Mouse (Mus musculus) limb, embryonic 13.5 days (tissue): ENCODE results near the gene Ccdc182. TPM values are rescaled to one million over a fixed set of nuclear protein-coding genes. Genes with fewer than 3 reads are reported as not detected.

Source experiments
- ATAC-seq: fragments of 200-750 bp; cut with Nextera tagmentation; 2 replicates; pipeline ENCODE4 v1.8.0; 2017; ENCODE audit warnings: low read depth, moderate number of reproducible peaks, moderate TSS enrichment; ENCODE audit not compliant: low FRiP score
- H3K27ac ChIP-seq: fragments of 300-500 bp; sonication (generic); 2 replicates; pipeline ENCODE4 v1.5.1; 2015; ENCODE audit warnings: inconsistent platforms, mild to moderate bottlenecking, moderate library complexity
- H3K27me3 ChIP-seq: fragments of 300-500 bp; sonication (generic); 2 replicates; pipeline ENCODE4 v1.6.1; 2015; ENCODE audit warnings: mild to moderate bottlenecking, inconsistent platforms
- H3K36me3 ChIP-seq: fragments of 300-500 bp; sonication (generic); 2 replicates; pipeline ENCODE4 v1.6.1; 2015; ENCODE audit warnings: inconsistent platforms, mild to moderate bottlenecking, moderate library complexity
- H3K4me1 ChIP-seq: fragments of 300-500 bp; sonication (generic); 2 replicates; pipeline ENCODE4 v1.6.1; 2015; ENCODE audit warnings: inconsistent platforms
- H3K4me2 ChIP-seq: fragments of 300-500 bp; sonication (generic); replicated peaks from 2 replicates; pipeline ENCODE4 v1.6.1; 2015; ENCODE audit warnings: inconsistent platforms, mild to moderate bottlenecking, moderate library complexity
- H3K4me3 ChIP-seq: fragments of 300-500 bp; sonication (generic); 2 replicates; pipeline ENCODE4 v1.5.1; 2015; ENCODE audit warnings: moderate library complexity, mild to moderate bottlenecking, inconsistent platforms
- H3K9ac ChIP-seq: fragments of 300-500 bp; sonication (generic); 2 replicates; pipeline ENCODE4 v1.6.1; 2015; ENCODE audit warnings: mild to moderate bottlenecking, inconsistent platforms
- H3K9me3 ChIP-seq: fragments of 300-500 bp; sonication (generic); 2 replicates; pipeline ENCODE4 v1.6.1; 2016; ENCODE audit warnings: inconsistent platforms
- WGBS: fragments of 180-500 bp; shearing (Covaris S2); methylation state at CpG from one replicate; pipeline ENCODE4 v1.1.7; 2015; 5-methylcytosine and 5-hydroxymethylcytosine counted together
- polyA plus RNA-seq: library from polyadenylated mRNA; unstranded; fragments of >200 nt; fragmentation: Nextera tagmentation; extraction: Ambion mirVana; gene quantifications from 2 replicates; pipeline ENCODE4 v1.2.1, GENCODE M21; 2015

The Ccdc182 gene
- polyA plus RNA-seq, 1 experiment from 2014 or later, result 0.11 TPM

DNA sequence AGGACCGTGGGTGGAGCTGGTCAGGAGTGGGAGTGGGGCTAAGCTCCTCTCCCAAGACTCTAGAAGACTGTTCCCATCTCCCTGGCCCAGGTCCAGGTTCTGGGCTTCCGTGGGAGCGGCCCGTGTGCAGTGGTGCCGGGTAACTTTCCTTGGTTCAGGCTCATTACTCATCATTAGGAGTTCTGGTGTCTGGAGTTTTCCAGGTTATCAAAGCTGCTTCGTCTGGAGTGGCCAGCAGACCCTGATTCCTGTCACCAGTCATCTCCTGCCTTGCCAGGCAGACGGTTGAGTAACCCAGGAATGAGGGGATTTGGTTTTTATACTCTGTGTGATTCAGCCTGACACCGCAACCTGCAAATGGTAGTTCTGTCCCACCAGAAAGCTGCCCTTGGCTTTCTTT is 7.8 kb upstream of the Ccdc182 start:
- H3K4me1 ChIP-seq, result peaks cover 10% of the 10 kb centered on the region
- no peaks in the 10 kb centered on the region for H3K36me3 ChIP-seq
- no peak overlapping the region for H3K4me3 ChIP-seq
- H3K4me2 ChIP-seq, result no peak overlapping the region
- H3K9me3 ChIP-seq, result peaks cover 4% of the 10 kb centered on the region; the same call in 1 of the 2 replicates
- ATAC-seq, result no peak
- WGBS, result 59% methylated on average over 8 of the region's 8 CpGs
- no peak overlapping the region for H3K27ac ChIP-seq
- H3K9ac ChIP-seq, result no peak overlapping the region
- peaks cover 8% of the 10 kb centered on the region; the same call in 1 of the 2 replicates for H3K27me3 ChIP-seq

GRCm38 (mm10) chr11:88288400-88288799 is 5.5 kb upstream of the Ccdc182 start:
- H3K4me2 ChIP-seq, result peak overlapping the region; percentile 16
- 20% methylated on average over 11 of the region's 11 CpGs for WGBS
- ATAC-seq, result no peak
- no peak overlapping the region for H3K4me3 ChIP-seq
- H3K27me3 ChIP-seq, result peaks cover 23% of the 10 kb centered on the region; the same call in 1 of the 2 replicates
- H3K9me3 ChIP-seq, result no peaks in the 10 kb centered on the region
- no peak overlapping the region for H3K27ac ChIP-seq
- 0 out of 2 replicates have a peak overlapping the region, but pooled peaks have one; percentile 31 for H3K9ac ChIP-seq
- peaks cover 10% of the 10 kb centered on the region for H3K4me1 ChIP-seq
- no peaks in the 10 kb centered on the region for H3K36me3 ChIP-seq

- Histone ChIP-seq H3K36me3 (no peaks in the 10 kb centered on the region), H3K27me3 (peaks cover 25% of the 10 kb centered on the region), H3K27ac (no peak overlapping the region), H3K4me2 (peak overlapping the region; percentile 16; the same call in 1 of the 2 replicates), H3K4me1 (peaks cover 15% of the 10 kb centered on the region), H3K4me3 (no peak overlapping the region), H3K9me3 (no peaks in the 10 kb centered on the region), H3K9ac (0 out of 2 replicates have a peak overlapping the region, but pooled peaks have one; percentile 31)
- WGBS, result 40% methylated on average over 12 of the region's 12 CpGs
- no peak for ATAC-seq
Measured at GRCm38 (mm10) chr11:88288805-88289340, 5.0 kb upstream of the Ccdc182 start.

DNA sequence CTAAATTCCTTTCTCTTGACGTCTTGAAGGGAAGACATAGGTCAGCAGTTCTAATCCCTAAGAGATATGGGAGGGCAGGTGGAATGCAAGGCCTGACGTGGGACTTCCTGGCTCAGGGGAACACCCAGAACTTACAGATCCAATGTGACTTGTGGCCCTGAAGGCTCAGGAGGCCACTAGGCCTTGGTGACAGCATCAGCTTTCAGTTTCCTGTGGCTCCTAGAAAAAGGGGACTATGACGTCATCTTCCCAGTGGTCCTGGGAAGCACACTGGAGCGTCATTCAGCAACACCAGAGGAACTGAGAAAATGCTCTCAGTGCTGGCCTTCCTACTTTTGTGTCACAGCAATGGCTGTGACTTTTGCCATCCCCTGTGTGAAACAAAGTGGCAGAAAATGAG is 2.6 kb upstream of the Ccdc182 start:
- ATAC-seq, result no peak
- Histone ChIP-seq H3K9ac (no peak overlapping the region), H3K9me3 (no peaks in the 10 kb centered on the region), H3K27me3 (peaks cover 45% of the 10 kb centered on the region), H3K4me3 (no peak overlapping the region), H3K4me2 (no peak overlapping the region), H3K36me3 (no peaks in the 10 kb centered on the region), H3K4me1 (peaks cover 36% of the 10 kb centered on the region), H3K27ac (no peak overlapping the region)
- WGBS, result 64% methylated on average over 4 of the region's 4 CpGs

DNA sequence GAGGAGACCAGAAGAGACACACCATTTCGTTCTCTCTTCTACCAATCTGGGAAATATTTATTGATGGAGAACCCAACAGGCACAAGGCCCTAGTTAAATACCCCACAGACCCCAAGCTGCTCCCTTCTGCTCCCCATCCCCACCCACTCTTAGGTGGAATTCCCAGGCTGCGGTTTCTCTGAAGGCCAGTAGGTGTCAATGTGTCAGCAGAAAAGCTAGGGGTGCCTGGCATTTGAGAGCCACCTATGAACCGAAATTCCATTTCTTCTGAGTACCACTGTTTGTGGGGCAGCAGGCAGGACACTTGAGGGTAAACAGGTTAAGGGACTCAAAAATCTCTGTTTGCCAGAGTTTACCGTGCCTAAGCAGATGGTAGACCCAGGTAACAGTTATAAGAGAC is 2.2 kb upstream of the Ccdc182 start:
- ATAC-seq, result no peak
- Histone ChIP-seq H3K27ac (no peak overlapping the region), H3K4me1 (peaks cover 36% of the 10 kb centered on the region), H3K4me2 (no peak overlapping the region), H3K36me3 (no peaks in the 10 kb centered on the region), H3K9me3 (no peaks in the 10 kb centered on the region), H3K4me3 (no peak overlapping the region), H3K9ac (no peak overlapping the region), H3K27me3 (peaks cover 48% of the 10 kb centered on the region)
- 44% methylated on average over 4 of the region's 4 CpGs for WGBS

DNA sequence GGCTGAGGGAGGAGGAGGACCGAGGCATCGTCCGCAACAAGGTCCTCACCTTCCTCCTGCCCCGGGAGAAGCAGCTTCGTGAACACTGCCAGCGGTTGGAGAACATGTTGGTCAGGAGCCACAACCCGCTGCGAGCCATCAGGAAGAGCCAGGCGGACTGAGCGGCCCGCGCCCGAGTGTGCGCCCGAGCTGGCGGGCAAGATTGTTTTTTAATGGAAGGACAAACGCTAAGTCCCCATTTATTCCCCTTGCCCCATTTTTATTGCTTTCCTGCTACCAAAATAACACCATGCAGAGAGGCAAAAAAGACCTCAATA is 494 bp downstream of the Ccdc182 start:
- Histone ChIP-seq H3K27ac (no peak overlapping the region), H3K4me2 (peak overlapping the region; percentile 67), H3K4me1 (peaks cover 26% of the 10 kb centered on the region), H3K9me3 (no peaks in the 10 kb centered on the region), H3K4me3 (peak overlapping the region; percentile 39), H3K36me3 (no peaks in the 10 kb centered on the region), H3K9ac (peak overlapping the region; percentile 55), H3K27me3 (peaks cover 55% of the 10 kb centered on the region)
- 16% methylated on average over 17 of the region's 17 CpGs for whole genome bisulfite sequencing
- ATAC-seq, result no peak

GRCm38 (mm10) chr11:88295298-88295697 is 1.4 kb downstream of the Ccdc182 start:
- H3K9ac ChIP-seq, result no peak overlapping the region
- WGBS, result 31% methylated on average over 5 of the region's 5 CpGs
- H3K36me3 ChIP-seq, result no peaks in the 10 kb centered on the region
- no peaks in the 10 kb centered on the region for H3K9me3 ChIP-seq
- H3K27ac ChIP-seq, result no peak overlapping the region
- H3K27me3 ChIP-seq, result peaks cover 61% of the 10 kb centered on the region
- no peak; the same call in 1 of the 2 replicates for ATAC-seq
- H3K4me2 ChIP-seq, result no peak overlapping the region
- H3K4me3 ChIP-seq, result no peak overlapping the region
- peaks cover 26% of the 10 kb centered on the region for H3K4me1 ChIP-seq

DNA sequence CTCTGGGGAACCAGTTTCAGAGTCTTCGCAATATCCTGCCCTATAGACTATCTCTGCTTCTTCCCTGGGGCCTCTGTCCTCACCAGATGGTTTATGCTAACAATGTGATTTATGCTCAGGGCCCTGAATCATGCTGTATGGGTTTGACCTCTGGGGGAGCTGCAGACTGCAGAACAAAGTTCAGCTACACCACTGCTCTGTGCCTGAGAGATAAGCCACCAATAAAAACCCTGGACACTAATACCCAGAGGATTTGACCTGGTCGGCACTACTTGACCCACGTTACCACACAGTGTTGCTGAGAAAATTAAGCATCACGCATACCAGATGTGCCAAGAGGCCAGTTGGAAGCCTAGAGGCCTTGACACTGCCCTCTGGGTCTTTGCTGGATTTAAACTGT is 3.7 kb downstream of the Ccdc182 start:
- ATAC-seq, result no peak
- H3K27me3 ChIP-seq, result peaks cover 58% of the 10 kb centered on the region
- no peak overlapping the region for H3K4me2 ChIP-seq
- H3K36me3 ChIP-seq, result no peaks in the 10 kb centered on the region
- peaks cover 26% of the 10 kb centered on the region for H3K4me1 ChIP-seq
- no peak overlapping the region for H3K9ac ChIP-seq
- no peaks in the 10 kb centered on the region for H3K9me3 ChIP-seq
- 35% methylated on average over 4 of the region's 4 CpGs for WGBS
- H3K4me3 ChIP-seq, result no peak overlapping the region
- no peak overlapping the region for H3K27ac ChIP-seq

DNA sequence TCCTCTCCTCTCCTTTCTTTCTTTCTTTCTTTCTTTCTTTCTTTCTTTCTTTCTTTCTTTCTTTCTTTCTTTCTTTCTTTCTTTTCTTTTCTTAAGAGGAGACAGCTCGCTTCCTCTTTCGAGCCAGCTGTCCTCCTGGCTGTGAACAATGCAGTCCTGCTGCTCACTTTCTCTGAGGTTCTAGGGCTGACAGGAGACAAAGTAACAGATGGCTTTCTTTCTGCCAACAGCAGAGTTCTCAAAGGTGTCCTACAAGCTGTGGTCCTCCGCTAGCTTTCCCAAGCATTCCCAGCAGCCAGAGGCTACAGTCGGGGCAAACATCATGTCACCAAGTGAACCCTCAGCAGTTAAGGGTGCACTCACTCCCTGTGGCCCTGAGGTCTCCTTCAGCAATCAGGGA is 5.5 kb downstream of the Ccdc182 start:
- no peaks in the 10 kb centered on the region for H3K9me3 ChIP-seq
- WGBS, result 80% methylated on average over 4 of the region's 4 CpGs
- peaks cover 17% of the 10 kb centered on the region for H3K4me1 ChIP-seq
- no peak overlapping the region for H3K4me3 ChIP-seq
- H3K36me3 ChIP-seq, result no peaks in the 10 kb centered on the region
- H3K27ac ChIP-seq, result no peak overlapping the region
- H3K27me3 ChIP-seq, result peaks cover 46% of the 10 kb centered on the region
- ATAC-seq, result no peak
- no peak overlapping the region for H3K4me2 ChIP-seq
- H3K9ac ChIP-seq, result no peak overlapping the region

GRCm38 (mm10) chr11:88301619-88302018 is 7.8 kb downstream of the Ccdc182 start:
- no peak overlapping the region for H3K4me3 ChIP-seq
- no peak overlapping the region for H3K9ac ChIP-seq
- no peak for ATAC-seq
- no peak overlapping the region for H3K27ac ChIP-seq
- peaks cover 29% of the 10 kb centered on the region for H3K27me3 ChIP-seq
- no peaks in the 10 kb centered on the region for H3K9me3 ChIP-seq
- 41% methylated on average over 6 of the region's 6 CpGs for WGBS
- H3K4me2 ChIP-seq, result no peak overlapping the region; the same call in 1 of the 2 replicates
- no peaks in the 10 kb centered on the region; the same call in 1 of the 2 replicates for H3K4me1 ChIP-seq
- H3K36me3 ChIP-seq, result no peaks in the 10 kb centered on the region

DNA sequence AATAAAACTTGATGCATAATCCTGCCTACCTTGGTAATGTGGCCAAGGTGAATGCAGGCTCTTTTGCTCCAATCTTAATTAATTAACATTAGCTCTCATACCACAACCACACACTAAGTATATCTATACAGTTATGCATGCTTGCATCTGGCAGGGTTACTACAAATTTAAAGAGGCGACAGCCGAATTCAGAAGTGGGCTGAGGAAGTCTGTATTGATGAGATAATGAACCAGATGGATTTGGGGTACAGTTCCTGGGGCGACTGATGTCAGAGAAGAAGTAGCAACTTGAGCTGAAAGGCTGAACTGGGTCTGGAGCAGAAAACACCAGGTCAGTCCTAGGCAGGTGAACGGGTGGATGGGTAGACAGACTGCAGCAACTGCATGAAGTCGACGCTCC is 11.9 kb downstream of the Ccdc182 start:
- Histone ChIP-seq H3K27me3 (peaks cover 25% of the 10 kb centered on the region), H3K4me1 (peaks cover 13% of the 10 kb centered on the region), H3K36me3 (no peaks in the 10 kb centered on the region), H3K9me3 (no peaks in the 10 kb centered on the region), H3K27ac (no peak overlapping the region), H3K4me2 (no peak overlapping the region), H3K4me3 (no peak overlapping the region), H3K9ac (no peak overlapping the region)
- ATAC-seq, result no peak
- 90% methylated on average over 6 of the region's 6 CpGs for WGBS

GRCm38 (mm10) chr11:88307616-88308543 is 14.0 kb downstream of the Ccdc182 start:
- H3K36me3 ChIP-seq, result no peaks in the 10 kb centered on the region
- 79% methylated on average over 14 of the region's 14 CpGs for WGBS
- H3K4me3 ChIP-seq, result no peak overlapping the region
- H3K27ac ChIP-seq, result no peak overlapping the region
- no peaks in the 10 kb centered on the region for H3K9me3 ChIP-seq
- ATAC-seq, result no peak
- no peak overlapping the region for H3K9ac ChIP-seq
- H3K4me2 ChIP-seq, result no peak overlapping the region
- H3K4me1 ChIP-seq, result peaks cover 13% of the 10 kb centered on the region
- peaks cover 31% of the 10 kb centered on the region for H3K27me3 ChIP-seq
